In the genomic region with DNA sequence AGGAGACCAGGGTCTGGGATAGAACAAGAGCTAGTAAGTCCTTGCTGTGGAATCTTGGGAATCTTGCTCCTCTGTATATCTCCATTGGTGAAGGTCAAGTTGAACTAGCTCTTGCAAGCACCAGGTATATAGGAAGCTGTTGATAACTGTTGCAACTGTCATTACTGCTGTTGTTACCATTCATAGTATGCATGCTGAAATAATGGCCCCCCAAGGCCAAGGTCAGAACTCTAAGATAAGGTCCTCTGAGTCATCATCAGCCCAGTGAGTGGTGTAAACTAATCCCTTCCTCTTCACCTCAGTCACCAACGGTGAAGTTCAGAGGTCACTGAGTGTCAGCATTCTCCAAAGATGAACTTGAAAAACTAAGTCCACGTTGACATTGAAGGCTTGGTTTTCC, we compare ENCODE assay signal across 14 mouse cellular contexts.
"Had no signal": no experiment of that assay in that cellular context is flagged by ENCODE, and none has a peak within 500 bp of the region (broad histone marks: within the 10 kb centered on the region; RNA-seq: fewer than 3 reads in every experiment).

No protein-coding gene starts in this region.

- H3K4me3 ChIP-seq: kidney, embryonic 15.5 days; limb, embryonic 10.5 days; midbrain, embryonic 13.5 days; myocyte; neural tube, embryonic 15.5 days had no signal

- H3K27me3 ChIP-seq: kidney, embryonic 15.5 days; midbrain, embryonic 13.5 days; neural tube, embryonic 15.5 days had no signal

- H3K4me2 ChIP-seq: kidney, embryonic 15.5 days; midbrain, embryonic 13.5 days; neural tube, embryonic 15.5 days had no signal

- ATAC-seq: lung, postnatal 0 days; midbrain, embryonic 13.5 days had no signal

- H3K36me3 ChIP-seq: kidney, embryonic 15.5 days; limb, embryonic 10.5 days; midbrain, embryonic 13.5 days; neural tube, embryonic 15.5 days had no signal

- DNase-seq: kidney, postnatal 14 days; lung, adult 2 months; lung, postnatal 36 days; right cerebral cortex, postnatal 4 days; spleen, adult 18-20 months; thymus, adult 18-20 months; thymus, postnatal 14 days had no signal

- H3K27ac ChIP-seq: kidney, embryonic 15.5 days; limb, embryonic 10.5 days; liver, embryonic 14.5 days; midbrain, embryonic 13.5 days; neural tube, embryonic 15.5 days had no signal

- H3K9ac ChIP-seq: kidney, embryonic 15.5 days; liver, embryonic 14.5 days; midbrain, embryonic 13.5 days; neural tube, embryonic 15.5 days had no signal

- H3K9me3 ChIP-seq: kidney, embryonic 15.5 days; limb, embryonic 10.5 days; midbrain, embryonic 13.5 days; neural tube, embryonic 15.5 days had no signal
